Mouse (Mus musculus) myocyte (in vitro differentiated cells): Measurements from ENCODE around the gene 4930452B06Rik.

Experiments used
- MYOD1 ChIP-seq, 3 experiments: IDR thresholded peaks; one replicate each; pipeline ENCODE4 v1.6.1; 2011; ENCODE audit warnings: control low read depth in 2 of 3, low read depth in 2 of 3, mild to moderate bottlenecking in 2 of 3, moderate library complexity in 1 of 3; ENCODE audit not compliant: insufficient read length in 2 of 3, control insufficient read depth in 1 of 3
- POLR2A ChIP-seq: IDR thresholded peaks from one replicate; pipeline ENCODE4 v1.6.1; 2011; ENCODE audit warnings: low read depth, mild to moderate bottlenecking, control low read depth, moderate library complexity; ENCODE audit not compliant: insufficient read length
- POLR2AphosphoS2 ChIP-seq: IDR thresholded peaks from one replicate; pipeline ENCODE4 v1.6.1; 2011; ENCODE audit warnings: low read depth, control low read depth; ENCODE audit not compliant: insufficient read length

DNA sequence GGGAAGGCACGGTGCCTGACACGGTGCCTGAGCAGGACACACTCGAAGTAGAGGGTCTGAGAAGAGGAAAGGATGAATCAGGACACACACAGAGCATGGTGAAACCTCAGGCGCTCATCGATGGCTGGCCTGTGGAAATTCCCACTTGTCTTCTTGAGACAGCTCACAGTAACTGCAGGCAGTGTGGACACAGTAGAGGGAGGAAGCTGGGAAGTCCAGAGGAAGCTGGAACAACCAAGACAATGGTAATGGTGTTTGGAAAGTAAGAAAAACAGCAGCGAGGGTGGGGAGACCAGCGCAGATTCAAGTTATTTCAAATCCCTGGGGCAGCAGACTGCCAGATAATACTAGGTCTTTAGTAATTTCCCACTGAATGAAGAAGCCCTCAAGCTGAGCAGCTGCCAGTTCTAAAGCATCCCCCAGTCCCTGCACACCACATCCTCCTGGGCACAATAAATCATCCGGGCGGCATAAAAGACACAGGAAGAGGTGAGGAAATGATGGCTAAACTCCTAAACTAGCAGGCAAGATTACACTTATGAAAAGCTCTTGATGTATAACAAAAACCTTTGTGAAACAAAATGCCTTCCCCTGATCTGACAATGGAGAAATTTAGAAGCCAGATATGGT is 24.3 kb downstream of the 4930452B06Rik start:
- TF ChIP-seq POLR2A (no peak), POLR2AphosphoS2 (no peak), MYOD1 (IDR thresholded peaks at IDR 0.05; ENCODE audit: control insufficient read depth in 1 of 3, insufficient read length in 2 of 3, low read depth in 2 of 3) (no peak)
